Mouse (Mus musculus) ES-E14 (cell line): ENCODE measurements around the gene Slc22a18. TPM values are rescaled to one million over a fixed set of nuclear protein-coding genes. Genes with fewer than 3 reads are reported as not detected.
"Not testable (repeated sequence)": the region's sequence is repeated elsewhere in the genome, so short reads cannot be mapped to it uniquely, and the experiment has no call there.

Experiments
- DNase-seq: peaks from one replicate; pipeline ENCODE4 v3.0.0-alpha.2; 2013; ENCODE audit warnings: low read depth, low spot score
- H3K27ac ChIP-seq: 2 replicates; pipeline ENCODE4 v1.5.1; 2012; ENCODE audit warnings: low read depth, mild to moderate bottlenecking, low read length, moderate library complexity, mixed read lengths; ENCODE audit not compliant: poor library complexity, insufficient read depth, severe bottlenecking
- H3K36me3 ChIP-seq: 2 replicates; pipeline ENCODE4 v1.6.1; 2012; ENCODE audit warnings: mild to moderate bottlenecking, low read length, moderate library complexity, mixed read lengths; ENCODE audit not compliant: control insufficient read depth, poor library complexity, insufficient read depth, severe bottlenecking
- H3K4me1 ChIP-seq, 2 experiments: fragments of 150-350 bp in 1 of 2; sonication (generic) in 1 of 2; 2 replicates each; pipeline ENCODE4 v1.6.1; 2012; ENCODE audit warnings: low read length in 2 of 2, mild to moderate bottlenecking in 1 of 2, mixed read lengths in 1 of 2; ENCODE audit not compliant: control insufficient read depth in 2 of 2, insufficient read depth in 2 of 2, poor library complexity in 1 of 2
- H3K4me3 ChIP-seq, 2 experiments: fragments of 150-350 bp in 1 of 2; sonication (generic) in 1 of 2; 2 replicates each; pipeline ENCODE4 v1.5.1; 2012; ENCODE audit warnings: low read length in 2 of 2, low read depth in 1 of 2, mild to moderate bottlenecking in 1 of 2, mixed read lengths in 1 of 2; ENCODE audit not compliant: insufficient read depth in 1 of 2, poor library complexity in 1 of 2, severe bottlenecking in 1 of 2
- H3K9ac ChIP-seq: 2 replicates; pipeline ENCODE4 v1.6.1; 2012; ENCODE audit warnings: low read depth, mild to moderate bottlenecking, low read length, mixed read lengths; ENCODE audit not compliant: poor library complexity, insufficient read depth, severe bottlenecking
- H3K9me3 ChIP-seq: fragments of 150-350 bp; sonication (generic); 2 replicates; pipeline ENCODE4 v1.6.1; 2012; ENCODE audit warnings: low read depth, mild to moderate bottlenecking, low read length; ENCODE audit not compliant: control insufficient read depth, insufficient read depth
- CHD2 ChIP-seq: IDR thresholded peaks from 2 replicates; pipeline ENCODE4 v1.6.1; 2014; ENCODE audit warnings: mild to moderate bottlenecking, low read depth, low read length, inconsistent platforms
- HCFC1 ChIP-seq: IDR thresholded peaks from 2 replicates; pipeline ENCODE4 v1.6.1; 2012; ENCODE audit warnings: low read length, inconsistent platforms, borderline replicate concordance; ENCODE audit not compliant: insufficient read depth
- MAFK ChIP-seq: IDR thresholded peaks from 2 replicates; pipeline ENCODE4 v1.6.1; 2014; ENCODE audit warnings: mild to moderate bottlenecking, low read depth, low read length, inconsistent platforms; ENCODE audit not compliant: insufficient read depth
- ZC3H11A ChIP-seq: IDR thresholded peaks from 2 replicates; pipeline ENCODE4 v1.6.1; 2012; ENCODE audit warnings: low read depth, mild to moderate bottlenecking, inconsistent platforms, low read length, borderline replicate concordance
- ZNF384 ChIP-seq: IDR thresholded peaks from 2 replicates; pipeline ENCODE4 v1.6.1; 2012; ENCODE audit warnings: low read depth, low read length, inconsistent platforms
- in situ Hi-C, 2 experiments: fragments of 600-800 bp; cut with MboI; formaldehyde crosslinking; loops; one replicate each; pipeline ENCODE4 v1.15.1; 2025; ENCODE audit warnings: low sequenced_read_pairs in 2 of 2, inconsistent platforms in 1 of 2; ENCODE audit not compliant: unreplicated experiment in 2 of 2
- total RNA-seq: library from RNA; depleted of rRNA; stranded (reverse); fragments of 300-350 nt; gene quantifications from 2 replicates; pipeline ENCODE4 v1.2.3, GENCODE M21; 2012

The Slc22a18 gene
- total RNA-seq, 1 experiment = 1.5 TPM

GRCm38 (mm10) chr7:143536251-143536650, 62.7 kb downstream of the Slc22a18 start:
- DNase-seq = no peak
- Histone ChIP-seq H3K4me3 (no peak overlapping the region), H3K27ac (no peak overlapping the region), H3K36me3 (peaks cover 43% of the 10 kb centered on the region), H3K9me3 (no peaks in the 10 kb centered on the region), H3K9ac (no peak overlapping the region), H3K4me1 (peaks cover 0 to 2% of the 10 kb centered on the region in 2 experiments; a peak in 1 of 4 replicates)
- TF ChIP-seq CHD2 (no peak), HCFC1 (no peak), MAFK (no peak), ZNF384 (no peak), ZC3H11A (no peak)
- in situ Hi-C loops = no loop called here

- H3K4me1 ChIP-seq, H3K27ac ChIP-seq, DNase-seq, in situ Hi-C loops, H3K9ac ChIP-seq, H3K4me3 ChIP-seq, H3K9me3 ChIP-seq: not testable (repeated sequence)
- H3K36me3 ChIP-seq = peaks cover 33% of the 10 kb centered on the region
These were observed 64.7 kb downstream of the Slc22a18 start for GRCm38 (mm10) chr7:143538229-143538628.

GRCm38 (mm10) chr7:143538671-143539070, 65.1 kb downstream of the Slc22a18 start:
- Histone ChIP-seq H3K36me3 (peaks cover 29% of the 10 kb centered on the region), H3K9me3 (no peaks in the 10 kb centered on the region), H3K4me1 (peaks cover 0 to 3% of the 10 kb centered on the region in 2 experiments; a peak in 1 of 4 replicates), H3K4me3 (no peak overlapping the region), H3K9ac (no peak overlapping the region), H3K27ac (no peak overlapping the region)
- DNase-seq = no peak
- no peak for TF ChIP-seq ZC3H11A
- in situ Hi-C loops = no loop called here

GRCm38 (mm10) chr7:143544368-143544767, 70.8 kb downstream of the Slc22a18 start:
- no peak overlapping the region for H3K27ac ChIP-seq
- DNase-seq = peak; percentile 47
- H3K9ac ChIP-seq = no peak overlapping the region
- in situ Hi-C loops = no loop called here
- H3K9me3 ChIP-seq = no peaks in the 10 kb centered on the region
- TF ChIP-seq CHD2 = no peak
- no peak for TF ChIP-seq ZC3H11A
- no peak for TF ChIP-seq MAFK
- no peak for TF ChIP-seq HCFC1
- no peak for TF ChIP-seq ZNF384
- peaks cover 0 to 6% of the 10 kb centered on the region in 2 experiments for H3K4me1 ChIP-seq
- H3K36me3 ChIP-seq = peaks cover 1% of the 10 kb centered on the region; the same call in 1 of the 2 replicates
- no peak overlapping the region for H3K4me3 ChIP-seq

- Histone ChIP-seq H3K4me3 (no peak overlapping the region), H3K36me3 (no peaks in the 10 kb centered on the region), H3K27ac (no peak overlapping the region), H3K4me1 (peaks cover 0 to 5% of the 10 kb centered on the region in 2 experiments), H3K9me3 (no peaks in the 10 kb centered on the region), H3K9ac (no peak overlapping the region)
- TF ChIP-seq CHD2 (no peak), MAFK (no peak), ZC3H11A (no peak), ZNF384 (no peak), HCFC1 (no peak)
- in situ Hi-C loops = no loop called here
- DNase-seq = no peak
These were observed 73.0 kb downstream of the Slc22a18 start for GRCm38 (mm10) chr7:143546554-143546953.
